Mouse (Mus musculus) urinary bladder, postnatal 10 days (tissue): ENCODE measurements around the gene Duxbl1.
"Not testable (repeated sequence)": the region's sequence is repeated elsewhere in the genome, so short reads cannot be mapped to it uniquely, and the experiment has no call there.

ENCODE experiments used
- DNase-seq: peaks from one replicate; pipeline ENCODE4 v3.0.0; 2022; ENCODE audit warnings: low spot score

Gene Duxbl1

DNA sequence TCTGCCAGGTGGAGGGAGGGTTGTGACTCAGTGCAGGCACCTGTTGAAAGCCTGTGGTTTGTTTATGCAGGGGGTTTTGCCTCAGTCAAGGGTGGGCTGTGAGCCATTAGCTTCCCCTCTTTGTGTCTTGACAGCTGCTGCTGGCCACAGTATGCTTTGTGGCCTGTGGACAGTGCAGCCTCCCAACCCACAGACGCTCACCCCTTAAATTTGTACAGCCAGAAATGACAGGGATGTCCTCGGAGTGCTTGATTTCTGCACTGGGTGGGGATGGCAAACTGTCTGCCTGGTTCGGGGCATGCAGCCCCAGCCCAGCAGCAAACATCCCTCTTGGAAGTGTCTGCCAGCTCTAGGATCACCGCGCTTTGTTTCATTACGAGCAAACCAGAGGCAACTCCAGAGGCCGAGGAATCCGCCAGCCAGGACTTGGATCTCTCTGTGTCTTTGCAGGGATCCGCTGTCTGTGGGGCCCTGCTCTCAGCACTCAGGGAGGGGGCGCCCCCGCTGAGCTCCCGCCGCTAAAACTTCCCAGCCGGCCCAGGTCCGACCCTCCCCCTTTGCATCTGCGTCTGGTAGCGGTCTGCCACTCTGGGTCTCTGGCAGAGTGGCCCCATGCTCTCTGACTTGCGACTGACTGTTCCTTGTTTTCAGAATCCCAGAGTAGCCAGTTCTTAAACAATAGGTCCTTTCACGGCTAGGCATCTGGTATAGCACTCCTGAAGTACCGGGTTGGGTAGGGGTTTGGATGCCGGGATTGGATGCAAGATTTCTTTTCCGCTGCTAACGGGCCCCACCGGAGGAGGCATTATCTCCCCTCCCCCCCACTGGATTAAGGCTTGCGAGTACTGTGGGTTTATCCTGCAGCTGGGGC lies at the start of gene Duxbl1:
TSS of gene Duxbl1 (plus strand) at position 207 of the 871 bp plus-strand sequence.
- DNase-seq, result not testable (repeated sequence)

- DNase-seq, result not testable (repeated sequence)
Measured at GRCm38 (mm10) chr14:25936867-25937630, 41.3 kb upstream of the Duxbl1 start.

DNA sequence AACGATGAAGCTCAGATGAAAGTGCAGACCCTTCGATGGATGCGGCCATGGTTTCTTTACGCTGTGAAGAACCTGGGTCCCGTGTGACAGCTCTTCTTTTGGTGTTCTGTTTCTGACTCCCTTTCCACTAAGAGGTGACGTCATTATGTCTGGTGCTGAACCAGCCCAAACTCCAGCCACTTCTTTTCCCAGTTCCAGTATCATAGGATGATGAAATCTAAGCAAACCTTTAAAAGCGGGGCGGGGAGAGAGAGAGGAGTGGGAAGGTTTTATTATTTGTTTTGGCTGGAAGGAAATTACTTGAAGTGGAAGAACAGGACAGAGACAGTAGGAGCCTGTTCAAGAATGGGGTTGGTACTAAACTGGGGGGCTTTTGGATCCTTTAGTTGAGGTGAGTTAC lies 40.4 kb upstream of the Duxbl1 start, which contains the start of gene Cphx1:
TSS of gene Cphx1 (plus strand) at position 301 of the 400 bp plus-strand sequence.
- not testable (repeated sequence) for DNase-seq

GRCm38 (mm10) chr14:25957861-25958260 lies 20.5 kb upstream of the Duxbl1 start:
- not testable (repeated sequence) for DNase-seq

GRCm38 (mm10) chr14:25979242-25979941 lies 1.0 kb downstream of the Duxbl1 start:
- DNase-seq, result not testable (repeated sequence)

DNA sequence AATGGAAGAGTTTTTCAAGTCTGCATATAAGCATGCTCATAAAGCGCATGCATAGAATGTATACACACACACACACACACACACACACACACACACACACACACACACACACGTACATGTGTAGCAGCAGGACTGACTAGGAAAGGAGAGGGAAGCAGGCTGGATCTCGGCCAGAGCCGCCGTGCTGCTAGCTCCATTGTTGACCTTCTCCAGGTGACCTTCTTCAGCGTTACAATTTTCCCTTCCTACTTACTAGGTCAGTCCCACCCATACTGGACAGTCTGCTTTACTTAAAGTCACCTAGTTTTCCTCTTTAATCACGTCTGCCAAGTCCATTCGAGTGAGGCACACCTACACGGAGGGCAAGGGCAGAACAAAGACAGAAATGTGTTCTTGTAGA lies 3.5 kb downstream of the Duxbl1 start:
- DNase-seq, result not testable (repeated sequence)

GRCm38 (mm10) chr14:26007462-26007861 lies 29.1 kb downstream of the Duxbl1 start:
- not testable (repeated sequence) for DNase-seq

DNA sequence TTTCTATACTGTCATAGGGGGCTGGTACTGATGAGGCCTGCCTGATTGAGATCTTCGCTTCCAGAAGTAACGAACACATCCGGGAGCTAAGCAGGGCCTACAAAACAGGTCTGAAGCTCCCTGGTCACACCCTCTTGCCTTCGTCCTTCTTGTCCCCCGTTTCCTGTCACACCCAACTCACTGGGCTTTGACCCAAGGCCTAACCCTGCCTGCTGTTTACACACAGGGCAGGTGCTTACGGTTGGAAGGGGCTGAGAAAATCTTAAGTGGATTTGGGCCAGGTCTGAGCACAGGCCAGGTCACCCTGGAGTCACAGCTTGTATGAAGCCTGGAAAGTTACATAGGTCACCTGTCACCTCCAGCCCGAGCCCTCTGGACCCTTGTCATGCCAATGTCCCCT lies 38.0 kb downstream of the Duxbl1 start:
- DNase-seq, result not testable (repeated sequence)

GRCm38 (mm10) chr14:26021555-26021954 lies 43.2 kb downstream of the Duxbl1 start:
- not testable (repeated sequence) for DNase-seq

GRCm38 (mm10) chr14:26022831-26023230 lies 44.5 kb downstream of the Duxbl1 start:
- not testable (repeated sequence) for DNase-seq

DNA sequence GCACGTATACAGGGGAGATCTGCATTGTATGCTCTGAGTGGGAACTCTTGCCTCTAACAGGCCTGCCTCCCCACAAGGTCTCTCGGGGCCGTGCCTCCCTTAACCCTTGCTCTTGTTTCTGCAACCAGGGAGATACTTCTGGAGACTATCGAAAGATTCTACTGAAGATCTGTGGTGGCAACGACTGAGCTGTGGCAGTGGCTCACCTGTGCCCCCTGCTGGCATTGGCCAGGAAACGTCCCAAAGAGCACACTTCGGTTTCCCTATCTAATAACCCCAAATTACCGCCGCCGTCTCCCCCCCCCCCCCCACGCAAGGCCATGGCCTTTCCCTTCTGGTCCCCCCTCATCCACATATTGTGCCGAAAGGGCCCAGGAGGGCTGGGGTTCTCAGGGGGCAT lies 47.3 kb downstream of the Duxbl1 start:
- not testable (repeated sequence) for DNase-seq

- DNase-seq, result not testable (repeated sequence)
Measured at GRCm38 (mm10) chr14:26034364-26034763, 56.0 kb downstream of the Duxbl1 start.

GRCm38 (mm10) chr14:26035439-26035838 lies 57.1 kb downstream of the Duxbl1 start:
- DNase-seq, result not testable (repeated sequence)
